Mouse (Mus musculus): ENCODE data around the gene Mcm2.

Gene Mcm2

GRCm38 (mm10) chr6:88925640-88926205, 27.1 kb upstream of the Mcm2 start:
- DNase-seq (ENCODE audit: low spot score): no peak

- DNase-seq (ENCODE audit: low spot score): peak; percentile 79
Observed at GRCm38 (mm10) chr6:88924502-88925275, 26.1 kb upstream of the Mcm2 start.

GRCm38 (mm10) chr6:88918802-88919201, 20.2 kb upstream of the Mcm2 start:
- no peak for DNase-seq (ENCODE audit: low spot score)

GRCm38 (mm10) chr6:88916153-88916552, 17.6 kb upstream of the Mcm2 start:
- DNase-seq (ENCODE audit: low spot score): no peak

GRCm38 (mm10) chr6:88915510-88915909, 16.9 kb upstream of the Mcm2 start:
- DNase-seq (ENCODE audit: low spot score): no peak

GRCm38 (mm10) chr6:88914799-88915198, 16.2 kb upstream of the Mcm2 start:
- DNase-seq (ENCODE audit: low spot score): no peak

GRCm38 (mm10) chr6:88913440-88913839, 14.9 kb upstream of the Mcm2 start:
- DNase-seq (ENCODE audit: low spot score): no peak

- DNase-seq (ENCODE audit: low spot score): no peak
Observed at GRCm38 (mm10) chr6:88913022-88913421, 14.4 kb upstream of the Mcm2 start.

GRCm38 (mm10) chr6:88909151-88909550, 10.6 kb upstream of the Mcm2 start:
- DNase-seq (ENCODE audit: low spot score): no peak

- DNase-seq (ENCODE audit: low spot score): no peak
Observed at GRCm38 (mm10) chr6:88906369-88907108, 8.0 kb upstream of the Mcm2 start.

- DNase-seq (ENCODE audit: low spot score): no peak
Observed at GRCm38 (mm10) chr6:88905042-88905441, 6.5 kb upstream of the Mcm2 start.

GRCm38 (mm10) chr6:88904456-88904974, 5.9 kb upstream of the Mcm2 start:
- no peak for DNase-seq (ENCODE audit: low spot score)

GRCm38 (mm10) chr6:88903708-88904107, 5.1 kb upstream of the Mcm2 start:
- DNase-seq (ENCODE audit: low spot score): no peak

GRCm38 (mm10) chr6:88901947-88902820, 3.6 kb upstream of the Mcm2 start, which contains the start of gene Tpra1:
Gene Tpra1 (plus strand): TSS chr6:88902251.
- peak; percentile 94 for DNase-seq (ENCODE audit: low spot score)

- DNase-seq (ENCODE audit: low spot score): no peak
Observed at GRCm38 (mm10) chr6:88901471-88901870, 2.9 kb upstream of the Mcm2 start.

GRCm38 (mm10) chr6:88899628-88900027, 1.0 kb upstream of the Mcm2 start:
- DNase-seq (ENCODE audit: low spot score): no peak

GRCm38 (mm10) chr6:88899086-88899485, 506 bp upstream of the Mcm2 start:
- no peak for DNase-seq (ENCODE audit: low spot score)

- DNase-seq (ENCODE audit: low spot score): no peak
Observed at GRCm38 (mm10) chr6:88897246-88897645, 1.3 kb downstream of the Mcm2 start.

- DNase-seq (ENCODE audit: low spot score): no peak
Observed at GRCm38 (mm10) chr6:88895943-88896342, 2.6 kb downstream of the Mcm2 start.

GRCm38 (mm10) chr6:88893559-88893958, 5.0 kb downstream of the Mcm2 start:
- DNase-seq (ENCODE audit: low spot score): peak; percentile 84

- no peak for DNase-seq (ENCODE audit: low spot score)
Observed at GRCm38 (mm10) chr6:88890832-88891231, 7.7 kb downstream of the Mcm2 start.

Data from testis, postnatal 10 days (tissue).